Mouse (Mus musculus) ES-E14 (cell line): ENCODE data around the gene Axin1. TPM values are rescaled to one million over a fixed set of nuclear protein-coding genes. Genes with fewer than 3 reads are reported as not detected.

ENCODE experiments used
- DNase-seq: peaks from one replicate; pipeline ENCODE4 v3.0.0-alpha.2; 2013; ENCODE audit warnings: low read depth, low spot score
- H3K27ac ChIP-seq: 2 replicates; pipeline ENCODE4 v1.5.1; 2012; ENCODE audit warnings: low read depth, mild to moderate bottlenecking, low read length, moderate library complexity, mixed read lengths; ENCODE audit not compliant: poor library complexity, insufficient read depth, severe bottlenecking
- H3K36me3 ChIP-seq: 2 replicates; pipeline ENCODE4 v1.6.1; 2012; ENCODE audit warnings: mild to moderate bottlenecking, low read length, moderate library complexity, mixed read lengths; ENCODE audit not compliant: control insufficient read depth, poor library complexity, insufficient read depth, severe bottlenecking
- H3K4me1 ChIP-seq, 2 experiments: fragments of 150-350 bp in 1 of 2; sonication (generic) in 1 of 2; 2 replicates each; pipeline ENCODE4 v1.6.1; 2012; ENCODE audit warnings: low read length in 2 of 2, mild to moderate bottlenecking in 1 of 2, mixed read lengths in 1 of 2; ENCODE audit not compliant: control insufficient read depth in 2 of 2, insufficient read depth in 2 of 2, poor library complexity in 1 of 2
- H3K4me3 ChIP-seq, 2 experiments: fragments of 150-350 bp in 1 of 2; sonication (generic) in 1 of 2; 2 replicates each; pipeline ENCODE4 v1.5.1; 2012; ENCODE audit warnings: low read length in 2 of 2, low read depth in 1 of 2, mild to moderate bottlenecking in 1 of 2, mixed read lengths in 1 of 2; ENCODE audit not compliant: insufficient read depth in 1 of 2, poor library complexity in 1 of 2, severe bottlenecking in 1 of 2
- H3K9ac ChIP-seq: 2 replicates; pipeline ENCODE4 v1.6.1; 2012; ENCODE audit warnings: low read depth, mild to moderate bottlenecking, low read length, mixed read lengths; ENCODE audit not compliant: poor library complexity, insufficient read depth, severe bottlenecking
- H3K9me3 ChIP-seq: fragments of 150-350 bp; sonication (generic); 2 replicates; pipeline ENCODE4 v1.6.1; 2012; ENCODE audit warnings: low read depth, mild to moderate bottlenecking, low read length; ENCODE audit not compliant: control insufficient read depth, insufficient read depth
- CHD2 ChIP-seq: IDR thresholded peaks from 2 replicates; pipeline ENCODE4 v1.6.1; 2014; ENCODE audit warnings: mild to moderate bottlenecking, low read depth, low read length, inconsistent platforms
- HCFC1 ChIP-seq: IDR thresholded peaks from 2 replicates; pipeline ENCODE4 v1.6.1; 2012; ENCODE audit warnings: low read length, inconsistent platforms, borderline replicate concordance; ENCODE audit not compliant: insufficient read depth
- MAFK ChIP-seq: IDR thresholded peaks from 2 replicates; pipeline ENCODE4 v1.6.1; 2014; ENCODE audit warnings: mild to moderate bottlenecking, low read depth, low read length, inconsistent platforms; ENCODE audit not compliant: insufficient read depth
- ZC3H11A ChIP-seq: IDR thresholded peaks from 2 replicates; pipeline ENCODE4 v1.6.1; 2012; ENCODE audit warnings: low read depth, mild to moderate bottlenecking, inconsistent platforms, low read length, borderline replicate concordance
- ZNF384 ChIP-seq: IDR thresholded peaks from 2 replicates; pipeline ENCODE4 v1.6.1; 2012; ENCODE audit warnings: low read depth, low read length, inconsistent platforms
- in situ Hi-C, 2 experiments: fragments of 600-800 bp; cut with MboI; formaldehyde crosslinking; loops; one replicate each; pipeline ENCODE4 v1.15.1; 2025; ENCODE audit warnings: low sequenced_read_pairs in 2 of 2, inconsistent platforms in 1 of 2; ENCODE audit not compliant: unreplicated experiment in 2 of 2
- total RNA-seq: library from RNA; depleted of rRNA; stranded (reverse); fragments of 300-350 nt; gene quantifications from 2 replicates; pipeline ENCODE4 v1.2.3, GENCODE M21; 2012

Gene Axin1
- total RNA-seq, 1 experiment = 33.6 TPM

GRCm38 (mm10) chr17:26198892-26199291 is 60.4 kb downstream of the Axin1 start, which contains the start of gene Pdia2:
Gene Pdia2, minus strand, starts transcription at chr17:26199087.
- Histone ChIP-seq H3K36me3 (peaks cover 27% of the 10 kb centered on the region), H3K27ac (no peak within 1 kb of the TSS), H3K9me3 (no peaks in the 10 kb centered on the region), H3K4me3 (no peak within 1 kb of the TSS), H3K4me1 (peaks cover 2 to 11% of the 10 kb centered on the region in 2 experiments; a peak in 3 of 4 replicates), H3K9ac (no peak within 1 kb of the TSS)
- TF ChIP-seq CHD2 = no peak
- no peak for TF ChIP-seq MAFK
- TF ChIP-seq HCFC1 = no peak
- no peak for TF ChIP-seq ZNF384
- DNase-seq = no peak
- in situ Hi-C loops = no loop called here

- Histone ChIP-seq H3K9ac (peak overlapping the region; percentile 86), H3K4me1 (peaks cover 2 to 30% of the 10 kb centered on the region in 2 experiments; a peak in 3 of 4 replicates), H3K27ac (no peak overlapping the region), H3K9me3 (no peaks in the 10 kb centered on the region), H3K4me3 (peak overlapping the region; percentile 79 to 83), H3K36me3 (peaks cover 19% of the 10 kb centered on the region; the same call in 1 of the 2 replicates)
- in situ Hi-C loops = no loop called here
- no peak for TF ChIP-seq MAFK
- TF ChIP-seq CHD2 = no peak
- no peak for TF ChIP-seq HCFC1
- TF ChIP-seq ZC3H11A = no peak
- TF ChIP-seq ZNF384 = no peak
- DNase-seq = no peak
These were observed 62.6 kb downstream of the Axin1 start for GRCm38 (mm10) chr17:26200831-26201705.

- in situ Hi-C loops = no loop called here
- no peak overlapping the region for H3K4me3 ChIP-seq
These were observed 63.5 kb downstream of the Axin1 start for GRCm38 (mm10) chr17:26201998-26202397.

GRCm38 (mm10) chr17:26202737-26203136 is 64.2 kb downstream of the Axin1 start, which contains the start of gene Rgs11:
Gene Rgs11, plus strand, starts transcription at chr17:26202951.
- Histone ChIP-seq H3K9ac (peak within 1 kb of the TSS; percentile 36; the same call in 1 of the 2 replicates), H3K4me3 (peak within 1 kb of the TSS; percentile 68 to 70), H3K4me1 (peaks cover 6 to 45% of the 10 kb centered on the region in 2 experiments), H3K36me3 (peaks cover 7% of the 10 kb centered on the region; the same call in 1 of the 2 replicates), H3K9me3 (no peaks in the 10 kb centered on the region), H3K27ac (no peak within 1 kb of the TSS)
- no peak for TF ChIP-seq ZNF384
- TF ChIP-seq ZC3H11A = no peak
- TF ChIP-seq CHD2 = no peak
- no peak for TF ChIP-seq HCFC1
- TF ChIP-seq MAFK = no peak
- in situ Hi-C loops = no loop called here
- no peak for DNase-seq

More at GRCm38 (mm10) chr17:26201998-26202397, 63.5 kb downstream of the Axin1 start:
- TF ChIP-seq ZC3H11A = no peak
- TF ChIP-seq HCFC1 = no peak
- TF ChIP-seq MAFK = no peak
- TF ChIP-seq CHD2 = no peak
- no peak for TF ChIP-seq ZNF384
- no peaks in the 10 kb centered on the region for H3K9me3 ChIP-seq
- no peak for DNase-seq
- H3K27ac ChIP-seq = no peak overlapping the region
- H3K36me3 ChIP-seq = peaks cover 11% of the 10 kb centered on the region; the same call in 1 of the 2 replicates
- no peak overlapping the region for H3K9ac ChIP-seq
- peaks cover 6 to 38% of the 10 kb centered on the region in 2 experiments for H3K4me1 ChIP-seq
